17 mouse cellular contexts compared by ENCODE assay signal in the genomic region with DNA sequence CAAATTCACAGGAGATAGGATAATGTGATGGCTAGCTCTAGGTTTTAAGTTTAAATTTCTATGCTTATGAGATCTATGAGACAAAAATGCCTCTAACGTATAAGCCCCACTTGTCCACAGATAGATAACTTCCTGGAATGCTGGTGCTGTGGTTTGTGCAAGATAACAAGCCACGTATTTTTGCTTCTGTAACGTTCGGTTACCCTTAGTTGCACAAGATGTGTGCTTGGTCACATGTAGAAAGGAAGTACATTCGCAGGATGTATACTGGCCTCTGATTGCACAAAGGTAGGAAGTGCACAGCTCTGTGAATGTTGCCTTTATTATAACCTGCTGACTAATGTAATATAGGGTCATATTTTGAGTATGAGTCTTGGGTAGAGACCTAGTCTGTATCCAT.
DNase-seq lines count a peak whose midpoint lies in the region; ATAC-seq lines count a peak whose summit lies in the region.
"Had no signal": no experiment of that assay in that cellular context is flagged by ENCODE, and none has a peak within 500 bp of the region (broad histone marks: within the 10 kb centered on the region; RNA-seq: fewer than 3 reads in every experiment).

No protein-coding gene starts in this region.

- ATAC-seq in CD4-positive, CD25-positive, alpha-beta regulatory T cell, adult 4 months, result peak; percentile 58
- peak; percentile 66 for ATAC-seq in inflammation-experienced regulatory T-cells, adult 6 months
- 0 out of 2 replicates have a peak, but pooled peaks have one; percentile 40 for ATAC-seq in monocyte, adult 5-6 weeks (replicated peaks; ENCODE audit: insufficient number of reproducible peaks, low FRiP score, low TSS enrichment, poor library complexity, severe bottlenecking)
- no peak for ATAC-seq in hindbrain, embryonic 14.5 days (ENCODE audit: low FRiP score)
- ATAC-seq: hindbrain, embryonic 16.5 days had no signal

- no peaks in the 10 kb centered on the region for H3K36me3 ChIP-seq in hindbrain, embryonic 14.5 days (replicated peaks; ENCODE audit: control insufficient read depth, insufficient read depth)
- H3K36me3 ChIP-seq: limb, embryonic 13.5 days; neural tube, embryonic 15.5 days had no signal

- no peaks in the 10 kb centered on the region for H3K9me3 ChIP-seq in hindbrain, embryonic 14.5 days (ENCODE audit: control insufficient read depth, low read length)
- H3K9me3 ChIP-seq: heart, embryonic 10.5 days; limb, embryonic 13.5 days; neural tube, embryonic 15.5 days had no signal

- no peak overlapping the region for H3K9ac ChIP-seq in hindbrain, embryonic 14.5 days
- H3K9ac ChIP-seq: limb, embryonic 13.5 days; neural tube, embryonic 15.5 days had no signal

- no peak overlapping the region for H3K27ac ChIP-seq in hindbrain, embryonic 14.5 days
- H3K27ac ChIP-seq: heart, embryonic 10.5 days; limb, embryonic 13.5 days; neural tube, embryonic 15.5 days had no signal

- no peak overlapping the region for H3K4me3 ChIP-seq in hindbrain, embryonic 14.5 days (replicated peaks; ENCODE audit: low read length)
- H3K4me3 ChIP-seq: erythroblast, embryonic 14.5 days; heart, embryonic 10.5 days; limb, embryonic 13.5 days; neural tube, embryonic 15.5 days had no signal

- DNase-seq in CD4-positive helper T cell, adult 2 months (ENCODE audit: low read depth, low spot score), result peak; percentile 37
- DNase-seq in hindbrain, embryonic 14.5 days (ENCODE audit: low spot score), result no peak
- DNase-seq in Muller cell, postnatal 12 days (ENCODE audit: inconsistent ontology term), result no peak
- DNase-seq in right cerebral cortex, postnatal 10 days (ENCODE audit: low spot score in 2 of 2), result no peak
- DNase-seq: cerebellum, adult 11-12 months; embryo, embryonic 11 days; kidney, postnatal 14 days; lung, postnatal 36 days; right cerebral cortex, postnatal 25 days had no signal

- H3K4me1 ChIP-seq in hindbrain, embryonic 14.5 days (replicated peaks; ENCODE audit: control insufficient read depth, insufficient read depth, low read length), result no peaks in the 10 kb centered on the region

- 89% methylated on average over 5 of the region's 5 CpGs for WGBS in hindbrain, embryonic 14.5 days

- H3K27me3 ChIP-seq in hindbrain, embryonic 14.5 days (ENCODE audit: control insufficient read depth, insufficient read depth, low read length), result no peaks in the 10 kb centered on the region
- H3K27me3 ChIP-seq: limb, embryonic 13.5 days; neural tube, embryonic 15.5 days had no signal

- H3K4me2 ChIP-seq in hindbrain, embryonic 14.5 days (replicated peaks), result no peak overlapping the region
- H3K4me2 ChIP-seq: limb, embryonic 13.5 days; neural tube, embryonic 15.5 days had no signal
